ENCODE assay signal across 9 mouse cellular contexts in genomic region chr13:8870160-8870509, GRCm38 (mm10). TPM values are rescaled to one million over a fixed set of nuclear protein-coding genes. Genes with fewer than 3 reads are reported as not detected.
DNase-seq lines count a peak whose midpoint lies in the region; ATAC-seq lines count a peak whose summit lies in the region.
"Had no signal": no experiment of that assay in that cellular context is flagged by ENCODE, and none has a peak within 500 bp of the region (broad histone marks: within the 10 kb centered on the region; RNA-seq: fewer than 3 reads in every experiment).

No protein-coding gene starts in this region.

- H3K9ac ChIP-seq in heart, embryonic 11.5 days (ENCODE audit: low read depth, low read length), result peak overlapping the region; percentile 88
- peak overlapping the region; percentile 85 for H3K9ac ChIP-seq in liver, embryonic 11.5 days (ENCODE audit: low read depth, low read length)
- H3K9ac ChIP-seq in stomach, embryonic 16.5 days (ENCODE audit: low read length), result peak overlapping the region; percentile 94

- 5% methylated on average over 9 of the region's 9 CpGs for WGBS in heart, embryonic 11.5 days (ENCODE audit: insufficient replicate concordance)
- 5% methylated on average over 9 of the region's 9 CpGs for WGBS in liver, embryonic 11.5 days
- WGBS in stomach, embryonic 16.5 days, result 5% methylated on average over 9 of the region's 9 CpGs

- H3K27me3 ChIP-seq in heart, embryonic 11.5 days (ENCODE audit: control insufficient read depth, insufficient read depth, low read length), result no peaks in the 10 kb centered on the region
- no peaks in the 10 kb centered on the region for H3K27me3 ChIP-seq in liver, embryonic 11.5 days (replicated peaks; ENCODE audit: control insufficient read depth, insufficient read depth, low read length)
- no peaks in the 10 kb centered on the region for H3K27me3 ChIP-seq in stomach, embryonic 16.5 days (ENCODE audit: control insufficient read depth, insufficient read depth, low read length)
- H3K27me3 ChIP-seq: Patski had no signal

- intact Hi-C loops in heart, postnatal 14 days (cut with DNase I), result loop anchor here (5.0 kb wide), 1 partner anchor 33 kb away; no protein-coding TSS in a partner anchor
- intact Hi-C loops in left cerebral cortex, postnatal 4 days (cut with DNase I), result no loop called here

- peak overlapping the region; percentile 91 for H3K4me3 ChIP-seq in heart, embryonic 11.5 days (ENCODE audit: low read depth, low read length)
- H3K4me3 ChIP-seq in liver, embryonic 11.5 days (ENCODE audit: low read depth, low read length), result peak overlapping the region; percentile 93
- peak overlapping the region; percentile 94 for H3K4me3 ChIP-seq in stomach, embryonic 16.5 days (replicated peaks; ENCODE audit: low read length)

- peak overlapping the region; percentile 84 for H3K4me2 ChIP-seq in heart, embryonic 11.5 days
- peak overlapping the region; percentile 89 for H3K4me2 ChIP-seq in liver, embryonic 11.5 days
- peak overlapping the region; percentile 80 for H3K4me2 ChIP-seq in stomach, embryonic 16.5 days (ENCODE audit: low read depth, low read length)

- H3K4me1 ChIP-seq in heart, embryonic 11.5 days (ENCODE audit: control insufficient read depth, insufficient read depth, low read length), result 0 out of 2 replicates have a peak, but pooled peaks cover 8% of the 10 kb centered on the region
- peaks cover 7% of the 10 kb centered on the region for H3K4me1 ChIP-seq in liver, embryonic 11.5 days (replicated peaks; ENCODE audit: control insufficient read depth, insufficient read depth, low read length)
- peaks cover 8% of the 10 kb centered on the region for H3K4me1 ChIP-seq in stomach, embryonic 16.5 days (ENCODE audit: control insufficient read depth, insufficient read depth, low read length)

- no peaks in the 10 kb centered on the region for H3K36me3 ChIP-seq in heart, embryonic 11.5 days (ENCODE audit: control insufficient read depth, insufficient read depth, low read length)
- no peaks in the 10 kb centered on the region; the same call in 1 of the 2 replicates for H3K36me3 ChIP-seq in liver, embryonic 11.5 days (ENCODE audit: control insufficient read depth, insufficient read depth, low read length)
- H3K36me3 ChIP-seq in stomach, embryonic 16.5 days (ENCODE audit: control insufficient read depth, insufficient read depth, low read length), result no peaks in the 10 kb centered on the region

- H3K27ac ChIP-seq in heart, embryonic 11.5 days (ENCODE audit: low read depth, low read length), result peak overlapping the region; percentile 95; the same call in 1 of the 2 replicates
- H3K27ac ChIP-seq in liver, embryonic 11.5 days (ENCODE audit: low read depth, low read length), result peak overlapping the region; percentile 94
- H3K27ac ChIP-seq in stomach, embryonic 16.5 days (ENCODE audit: low read length), result peak overlapping the region; percentile 99; the same call in 1 of the 2 replicates

- H3K9me3 ChIP-seq in heart, embryonic 11.5 days (replicated peaks; ENCODE audit: control insufficient read depth, low read length), result no peaks in the 10 kb centered on the region
- H3K9me3 ChIP-seq in liver, embryonic 11.5 days (ENCODE audit: control insufficient read depth, low read length), result no peaks in the 10 kb centered on the region
- H3K9me3 ChIP-seq in stomach, embryonic 16.5 days (replicated peaks; ENCODE audit: control insufficient read depth, low read length), result no peaks in the 10 kb centered on the region

- no peak for DNase-seq in heart, postnatal 14 days
- DNase-seq in CD4-positive helper T cell, adult 2 months (ENCODE audit: low read depth, low spot score), result peak; percentile 75
- no peak for DNase-seq in liver, embryonic 11.5 days (ENCODE audit: low spot score)
- DNase-seq in left cerebral cortex, postnatal 4 days, result no peak
- DNase-seq in frontal cortex, postnatal 25 days (ENCODE audit: low spot score in 2 of 2), result no peak

- ATAC-seq in heart, embryonic 11.5 days (replicated peaks; ENCODE audit: insufficient number of reproducible peaks, low FRiP score, low TSS enrichment), result no peak
- ATAC-seq in erythroblast, adult 5-6 weeks (replicated peaks; ENCODE audit: low FRiP score, poor library complexity, severe bottlenecking), result 0 out of 2 replicates have a peak, but pooled peaks have one; percentile 5
- ATAC-seq in liver, embryonic 11.5 days (replicated peaks; ENCODE audit: low FRiP score), result no peak
- ATAC-seq in stomach, embryonic 16.5 days (ENCODE audit: insufficient read depth, low FRiP score), result no peak

RNA-seq across cellular contexts. Expression of gene Wdr37, which starts 1.6 kb away (rescaled TPM):
- 19.6 and 25.5 TPM in 2 replicates for polyA plus RNA-seq in heart, embryonic 11.5 days (2014; fragmentation: Nextera tagmentation; extraction: Ambion mirVana)
- 10 to 100 TPM; 33.1 to 39.1 TPM for total RNA-seq in heart, postnatal 14 days (2021)
- total RNA-seq in erythroblast, adult 5-6 weeks (2015; ENCODE audit: low replicate concordance), result 11.3 and 20.9 TPM in 2 replicates
- total RNA-seq in erythroblast, adult 5-6 weeks (2017; ENCODE audit: low replicate concordance), result 12.3 and 21.3 TPM in 2 replicates
- 17.5 and 18.0 TPM in 2 replicates for polyA plus RNA-seq in liver, embryonic 11.5 days (2014; fragmentation: Nextera tagmentation; extraction: Ambion mirVana)
- polyA plus RNA-seq in stomach, embryonic 16.5 days (2015; fragmentation: Nextera tagmentation; extraction: Ambion mirVana), result 19.0 and 20.4 TPM in 2 replicates
- total RNA-seq in left cerebral cortex, postnatal 4 days (2021), result 10 to 100 TPM; 67.8 to 69.3 TPM

RNA-seq across cellular contexts. Expression of gene Idi1, which starts 15.2 kb away (rescaled TPM):
- 65.1 and 76.7 TPM in 2 replicates for polyA plus RNA-seq in heart, embryonic 11.5 days (2014; fragmentation: Nextera tagmentation; extraction: Ambion mirVana)
- 1 to 10 TPM; 5.7 to 6.5 TPM for total RNA-seq in heart, postnatal 14 days (2021)
- 5.8 and 10.0 TPM in 2 replicates for total RNA-seq in erythroblast, adult 5-6 weeks (2015; ENCODE audit: low replicate concordance)
- total RNA-seq in erythroblast, adult 5-6 weeks (2017; ENCODE audit: low replicate concordance), result 6.1 and 8.0 TPM in 2 replicates
- 91.0 and 108 TPM in 2 replicates for polyA plus RNA-seq in liver, embryonic 11.5 days (2014; fragmentation: Nextera tagmentation; extraction: Ambion mirVana)
- 122 and 125 TPM in 2 replicates for polyA plus RNA-seq in stomach, embryonic 16.5 days (2015; fragmentation: Nextera tagmentation; extraction: Ambion mirVana)
- 10 to 100 TPM; 74.3 to 90.3 TPM for total RNA-seq in left cerebral cortex, postnatal 4 days (2021)

Comparison
In these comparisons a context has a peak if more than half of its experiments do, and no peak if none do; other contexts are left out.
1. RNA of gene Idi1, which starts 15.2 kb away (total RNA-seq): 74.3 to 90.3 TPM in left cerebral cortex, postnatal 4 days; 5.8 to 10.0 TPM in erythroblast, adult 5-6 weeks and 5.7 to 6.5 TPM in heart, postnatal 14 days; every median in the first group is over 4 times any median in the second.
2. Peak in every context shown above with its lines, with median percentiles within 50 percentile points of each other: H3K27ac ChIP-seq, H3K4me2 ChIP-seq, H3K4me3 ChIP-seq and H3K9ac ChIP-seq.